Mouse (Mus musculus) myocyte (in vitro differentiated cells): Measurements from ENCODE around the gene Nup210.

ENCODE experiments used
- CEBPB ChIP-seq: IDR thresholded peaks from 2 replicates; pipeline ENCODE4 v1.6.1; 2011; ENCODE audit warnings: mild to moderate bottlenecking, moderate library complexity; ENCODE audit not compliant: poor library complexity, insufficient read depth, severe bottlenecking
- E2F4 ChIP-seq: IDR thresholded peaks from one replicate; pipeline ENCODE4 v1.6.1; 2011; ENCODE audit warnings: mild to moderate bottlenecking, control low read depth, moderate library complexity; ENCODE audit not compliant: insufficient read depth
- MAX ChIP-seq: IDR thresholded peaks from one replicate; pipeline ENCODE4 v1.6.1; 2011; ENCODE audit warnings: low read depth, mild to moderate bottlenecking, control low read depth
- MYOD1 ChIP-seq, 3 experiments: IDR thresholded peaks; one replicate each; pipeline ENCODE4 v1.6.1; 2011; ENCODE audit warnings: control low read depth in 2 of 3, low read depth in 2 of 3, mild to moderate bottlenecking in 2 of 3, moderate library complexity in 1 of 3; ENCODE audit not compliant: insufficient read length in 2 of 3, control insufficient read depth in 1 of 3
- MYOG ChIP-seq, 3 experiments: IDR thresholded peaks; one replicate each; pipeline ENCODE4 v1.6.1; 2011; ENCODE audit warnings: control low read depth in 2 of 3, low read depth in 2 of 3, mild to moderate bottlenecking in 2 of 3; ENCODE audit not compliant: insufficient read length in 2 of 3, control insufficient read depth in 1 of 3, insufficient read depth in 1 of 3
- POLR2A ChIP-seq: IDR thresholded peaks from one replicate; pipeline ENCODE4 v1.6.1; 2011; ENCODE audit warnings: low read depth, mild to moderate bottlenecking, control low read depth, moderate library complexity; ENCODE audit not compliant: insufficient read length
- POLR2AphosphoS2 ChIP-seq: IDR thresholded peaks from one replicate; pipeline ENCODE4 v1.6.1; 2011; ENCODE audit warnings: low read depth, control low read depth; ENCODE audit not compliant: insufficient read length
- SRF ChIP-seq: IDR thresholded peaks from one replicate; pipeline ENCODE4 v1.6.1; 2011; ENCODE audit warnings: low read depth; ENCODE audit not compliant: control insufficient read depth, insufficient read length
- TCF12 ChIP-seq: IDR thresholded peaks from one replicate; pipeline ENCODE4 v1.6.1; 2011; ENCODE audit warnings: mild to moderate bottlenecking, control low read depth; ENCODE audit not compliant: poor library complexity, insufficient read depth, severe bottlenecking
- USF1 ChIP-seq: IDR thresholded peaks from one replicate; pipeline ENCODE4 v1.6.1; 2011; ENCODE audit warnings: low read depth, mild to moderate bottlenecking, control low read depth, moderate library complexity

DNA sequence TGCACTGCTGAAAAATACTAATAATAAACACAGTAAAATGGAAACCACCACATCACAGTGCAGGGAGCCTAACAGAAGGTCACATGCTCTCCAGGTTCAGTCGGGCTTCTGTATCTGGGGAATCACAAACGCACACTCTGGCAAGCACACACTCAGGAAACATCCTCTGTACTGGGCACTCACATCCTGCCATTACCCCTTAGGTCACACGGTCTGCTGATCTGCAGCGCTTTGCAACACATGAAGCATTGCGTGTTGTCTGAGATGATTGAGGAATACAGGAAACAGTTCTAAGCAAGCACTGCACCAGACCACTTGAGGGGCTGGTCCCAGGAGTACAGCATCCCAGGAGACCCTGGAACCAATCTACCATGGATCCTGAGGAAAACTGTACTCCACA, 16.0 kb downstream of the Nup210 start:
- TF ChIP-seq USF1 (no peak), POLR2A (no peak), TCF12 (no peak), CEBPB (no peak), SRF (no peak), MAX (no peak), POLR2AphosphoS2 (no peak), E2F4 (no peak), MYOG (IDR thresholded peaks at IDR 0.05; ENCODE audit: control insufficient read depth in 1 of 3, insufficient read depth in 1 of 3, insufficient read length in 2 of 3, low read depth in 2 of 3) (no peak), MYOD1 (IDR thresholded peaks at IDR 0.05; ENCODE audit: control insufficient read depth in 1 of 3, insufficient read length in 2 of 3, low read depth in 2 of 3) (no peak)
